Mouse (Mus musculus) intestine, postnatal 0 days (tissue): ENCODE data around the gene Il27. TPM values are rescaled to one million over a fixed set of nuclear protein-coding genes. Genes with fewer than 3 reads are reported as not detected.
A peak's percentile ranks its signal among the peaks of the same experiment; 100 is the strongest.

ENCODE experiments used
- ATAC-seq: fragments of 200-750 bp; cut with Nextera tagmentation; 2 replicates; pipeline ENCODE4 v1.8.0; 2017; ENCODE audit warnings: mild to moderate bottlenecking, moderate TSS enrichment, moderate library complexity
- H3K27ac ChIP-seq: fragments of 300-500 bp; sonication (generic); 2 replicates; pipeline ENCODE4 v1.5.1; 2014; ENCODE audit warnings: mild to moderate bottlenecking, low read depth, low read length, moderate library complexity
- H3K27me3 ChIP-seq: fragments of 300-500 bp; sonication (generic); replicated peaks from 2 replicates; pipeline ENCODE4 v1.6.1; 2014; ENCODE audit warnings: low read length, mixed read lengths; ENCODE audit not compliant: control insufficient read depth, insufficient read depth
- H3K36me3 ChIP-seq: fragments of 300-500 bp; sonication (generic); 2 replicates; pipeline ENCODE4 v1.6.1; 2014; ENCODE audit warnings: mild to moderate bottlenecking, moderate library complexity; ENCODE audit not compliant: control insufficient read depth, insufficient read depth
- H3K4me1 ChIP-seq: fragments of 300-500 bp; sonication (generic); replicated peaks from 2 replicates; pipeline ENCODE4 v1.6.1; 2014; ENCODE audit warnings: antibody characterized with exemption, low read length, mixed read lengths; ENCODE audit not compliant: control insufficient read depth, insufficient read depth
- H3K4me2 ChIP-seq: fragments of 300-500 bp; sonication (generic); replicated peaks from 2 replicates; pipeline ENCODE4 v1.6.1; 2014; ENCODE audit warnings: low read depth, mild to moderate bottlenecking, moderate library complexity
- H3K4me3 ChIP-seq: fragments of 300-500 bp; sonication (generic); 2 replicates; pipeline ENCODE4 v1.5.1; 2014; ENCODE audit warnings: low read depth, low read length
- H3K9ac ChIP-seq: fragments of 300-500 bp; sonication (generic); 2 replicates; pipeline ENCODE4 v1.6.1; 2014; ENCODE audit warnings: mild to moderate bottlenecking, low read depth, low read length
- H3K9me3 ChIP-seq: fragments of 300-500 bp; sonication (generic); 2 replicates; pipeline ENCODE4 v1.6.1; 2016; ENCODE audit warnings: mixed run types; ENCODE audit not compliant: control insufficient read depth
- CTCF ChIP-seq: sonication (generic); IDR thresholded peaks from 2 replicates; pipeline ENCODE4 v1.5.1; 2016; ENCODE audit warnings: low read depth, mild to moderate bottlenecking, control low read depth, antibody characterized with exemption, moderate library complexity
- WGBS: fragments of 180-500 bp; shearing (Covaris S2); extraction: QIAGEN DNeasy Blood & Tissue Kit; methylation state at CpG from one replicate; pipeline ENCODE4 v1.1.7; 2014; 5-methylcytosine and 5-hydroxymethylcytosine counted together
- polyA plus RNA-seq: library from polyadenylated mRNA; unstranded; fragments of >200 nt; fragmentation: Nextera tagmentation; extraction: Ambion mirVana; gene quantifications from 2 replicates; pipeline ENCODE4 v1.2.1, GENCODE M21; 2015

Gene Il27
- polyA plus RNA-seq, 1 experiment from 2014 or later, result not detected

GRCm38 (mm10) chr7:126632478-126632877 is 37.7 kb upstream of the Il27 start:
- H3K27ac ChIP-seq, result no peak overlapping the region
- H3K9ac ChIP-seq, result no peak overlapping the region
- no peaks in the 10 kb centered on the region for H3K27me3 ChIP-seq
- H3K36me3 ChIP-seq, result no peaks in the 10 kb centered on the region
- ATAC-seq, result no peak
- no peak overlapping the region for H3K4me2 ChIP-seq
- H3K4me1 ChIP-seq, result 0 out of 2 replicates have a peak, but pooled peaks cover 2% of the 10 kb centered on the region
- TF ChIP-seq CTCF, result no peak
- 65% methylated on average over 2 of the region's 2 CpGs for WGBS
- H3K9me3 ChIP-seq, result no peaks in the 10 kb centered on the region
- no peak overlapping the region for H3K4me3 ChIP-seq

GRCm38 (mm10) chr7:126630824-126631518 is 36.2 kb upstream of the Il27 start, which contains the start of gene Nupr1:
Gene Nupr1 (minus strand): TSS chr7:126630861.
- peak within 1 kb of the TSS; percentile 31; the same call in 1 of the 2 replicates for H3K27ac ChIP-seq

GRCm38 (mm10) chr7:126629915-126630314 is 35.2 kb upstream of the Il27 start:
- no peaks in the 10 kb centered on the region for H3K9me3 ChIP-seq
- H3K4me3 ChIP-seq, result no peak overlapping the region
- H3K4me1 ChIP-seq, result no peaks in the 10 kb centered on the region; the same call in 1 of the 2 replicates
- TF ChIP-seq CTCF, result no peak
- peak overlapping the region; percentile 31; the same call in 1 of the 2 replicates for H3K27ac ChIP-seq
- no peaks in the 10 kb centered on the region for H3K27me3 ChIP-seq
- peak; percentile 65 for ATAC-seq
- 19% methylated on average over 3 of the region's 3 CpGs for WGBS
- H3K4me2 ChIP-seq, result no peak overlapping the region
- no peaks in the 10 kb centered on the region for H3K36me3 ChIP-seq
- no peak overlapping the region for H3K9ac ChIP-seq

More at GRCm38 (mm10) chr7:126630824-126631518, 36.2 kb upstream of the Il27 start, which contains the start of gene Nupr1:
- no peak within 1 kb of the TSS for H3K9ac ChIP-seq
- H3K4me2 ChIP-seq, result no peak within 1 kb of the TSS
- TF ChIP-seq CTCF, result peak; percentile 12; the same call in 1 of the 2 replicates
- no peaks in the 10 kb centered on the region for H3K36me3 ChIP-seq
- H3K4me3 ChIP-seq, result no peak within 1 kb of the TSS
- no peaks in the 10 kb centered on the region for H3K27me3 ChIP-seq
- H3K4me1 ChIP-seq, result no peaks in the 10 kb centered on the region; the same call in 1 of the 2 replicates
- no peaks in the 10 kb centered on the region for H3K9me3 ChIP-seq
- ATAC-seq, result peak; percentile 77
- 68% methylated on average over 4 of the region's 4 CpGs for WGBS

GRCm38 (mm10) chr7:126628111-126628510 is 33.4 kb upstream of the Il27 start:
- WGBS, result 56% methylated on average over 6 of the region's 6 CpGs
- Histone ChIP-seq H3K27ac (peak overlapping the region; percentile 50), H3K4me1 (no peaks in the 10 kb centered on the region; the same call in 1 of the 2 replicates), H3K4me3 (no peak overlapping the region), H3K9ac (no peak overlapping the region), H3K4me2 (no peak overlapping the region), H3K27me3 (no peaks in the 10 kb centered on the region), H3K36me3 (no peaks in the 10 kb centered on the region), H3K9me3 (no peaks in the 10 kb centered on the region)
- ATAC-seq, result no peak
- TF ChIP-seq CTCF, result no peak

- TF ChIP-seq CTCF, result no peak
- no peaks in the 10 kb centered on the region for H3K9me3 ChIP-seq
- H3K27ac ChIP-seq, result no peak overlapping the region
- H3K9ac ChIP-seq, result no peak overlapping the region
- no peak for ATAC-seq
- 79% methylated on average over 3 of the region's 3 CpGs for WGBS
- H3K36me3 ChIP-seq, result no peaks in the 10 kb centered on the region
- H3K27me3 ChIP-seq, result no peaks in the 10 kb centered on the region
- no peaks in the 10 kb centered on the region; the same call in 1 of the 2 replicates for H3K4me1 ChIP-seq
- no peak overlapping the region for H3K4me2 ChIP-seq
- H3K4me3 ChIP-seq, result no peak overlapping the region
These were observed 31.3 kb upstream of the Il27 start for GRCm38 (mm10) chr7:126625807-126626600.

- Histone ChIP-seq H3K4me3 (no peak overlapping the region), H3K27me3 (no peaks in the 10 kb centered on the region), H3K4me1 (no peaks in the 10 kb centered on the region; the same call in 1 of the 2 replicates), H3K4me2 (peak overlapping the region; percentile 32), H3K27ac (no peak overlapping the region), H3K36me3 (no peaks in the 10 kb centered on the region), H3K9ac (no peak overlapping the region), H3K9me3 (no peaks in the 10 kb centered on the region)
- WGBS, result 22% methylated on average over 6 of the region's 6 CpGs
- ATAC-seq, result peak; percentile 55
- TF ChIP-seq CTCF, result no peak
These were observed 30.6 kb upstream of the Il27 start for GRCm38 (mm10) chr7:126625369-126625768.
